Mouse (Mus musculus) MEL (cell line): ENCODE results near the gene Dtl. TPM values are rescaled to one million over a fixed set of nuclear protein-coding genes. Genes with fewer than 3 reads are reported as not detected.

ENCODE experiments used
- DNase-seq: peaks from one replicate; pipeline ENCODE4 v3.0.0; 2011; ENCODE audit warnings: low read depth, low spot score
- H3K27ac ChIP-seq: 2 replicates; pipeline ENCODE4 v1.5.1; 2012; ENCODE audit warnings: low read depth, mild to moderate bottlenecking, control low read depth, low read length, moderate library complexity; ENCODE audit not compliant: control insufficient read depth
- H3K27me3 ChIP-seq, 2 experiments: fragments of 150-350 bp in 1 of 2; sonication (generic) in 1 of 2; 2 replicates each; pipeline ENCODE4 v1.6.1; 2012; ENCODE audit warnings: low read length in 2 of 2, mild to moderate bottlenecking in 2 of 2, improper control_type of control experiment in 1 of 2, moderate library complexity in 1 of 2; ENCODE audit not compliant: insufficient read depth in 2 of 2, control insufficient read depth in 1 of 2
- H3K36me3 ChIP-seq, 2 experiments: 2 replicates each; pipeline ENCODE4 v1.6.1; 2012 to 2014; ENCODE audit warnings: low read length in 2 of 2, improper control_type of control experiment in 1 of 2, inconsistent platforms in 1 of 2, mild to moderate bottlenecking in 1 of 2; ENCODE audit not compliant: insufficient read depth in 2 of 2, control insufficient read depth in 1 of 2
- H3K4me1 ChIP-seq, 2 experiments: fragments of 150-350 bp in 1 of 2; sonication (generic) in 1 of 2; 2 replicates each; pipeline ENCODE4 v1.6.1; 2012; ENCODE audit warnings: low read length in 2 of 2, improper control_type of control experiment in 1 of 2, mild to moderate bottlenecking in 1 of 2; ENCODE audit not compliant: insufficient read depth in 2 of 2, control insufficient read depth in 1 of 2
- H3K4me3 ChIP-seq, 2 experiments: fragments of 150-350 bp in 1 of 2; sonication (generic) in 1 of 2; 2 replicates each; pipeline ENCODE4 v1.5.1; 2012; ENCODE audit warnings: low read depth in 2 of 2, low read length in 2 of 2, mild to moderate bottlenecking in 2 of 2, moderate library complexity in 2 of 2, control low read depth in 1 of 2, improper control_type of control experiment in 1 of 2; ENCODE audit not compliant: control insufficient read depth in 1 of 2, insufficient read depth in 1 of 2
- H3K79me2 ChIP-seq: 2 replicates; pipeline ENCODE4 v1.6.1; 2012; ENCODE audit warnings: mild to moderate bottlenecking, low read length, moderate library complexity; ENCODE audit not compliant: control insufficient read depth, poor library complexity, insufficient read depth
- H3K9ac ChIP-seq: 2 replicates; pipeline ENCODE4 v1.6.1; 2012; ENCODE audit warnings: low read depth, mild to moderate bottlenecking, control low read depth, low read length, moderate library complexity; ENCODE audit not compliant: control insufficient read depth, poor library complexity, severe bottlenecking
- H3K9me3 ChIP-seq: fragments of 150-350 bp; sonication (generic); replicated peaks from 2 replicates; pipeline ENCODE4 v1.6.1; 2012; ENCODE audit warnings: mild to moderate bottlenecking, low read length, improper control_type of control experiment, moderate library complexity; ENCODE audit not compliant: insufficient read depth
- CHD1 ChIP-seq: IDR thresholded peaks from 2 replicates; pipeline ENCODE4 v1.6.1; 2012; ENCODE audit warnings: low read depth, mild to moderate bottlenecking, inconsistent platforms, low read length, improper control_type of control experiment
- E2F4 ChIP-seq: IDR thresholded peaks from 2 replicates; pipeline ENCODE4 v1.6.1; 2011; ENCODE audit warnings: low read depth, low read length, improper control_type of control experiment, borderline replicate concordance
- EP300 ChIP-seq, 2 experiments: IDR thresholded peaks; 2 replicates each; pipeline ENCODE4 v1.6.1; 2011; ENCODE audit warnings: improper control_type of control experiment in 2 of 2, low read length in 2 of 2, low read depth in 1 of 2, mild to moderate bottlenecking in 1 of 2
- ETS1 ChIP-seq: IDR thresholded peaks from 2 replicates; pipeline ENCODE4 v1.6.1; 2012; ENCODE audit warnings: low read depth, mild to moderate bottlenecking, inconsistent platforms, low read length, improper control_type of control experiment, moderate library complexity
- GABPA ChIP-seq: IDR thresholded peaks from 2 replicates; pipeline ENCODE4 v1.6.1; 2012; ENCODE audit warnings: low read depth, mild to moderate bottlenecking, inconsistent platforms, low read length, improper control_type of control experiment, moderate library complexity
- MAFK ChIP-seq: IDR thresholded peaks from 2 replicates; pipeline ENCODE4 v1.6.1; 2011; ENCODE audit warnings: low read depth, mild to moderate bottlenecking, low read length, improper control_type of control experiment, borderline replicate concordance
- MAZ ChIP-seq: IDR thresholded peaks from 2 replicates; pipeline ENCODE4 v1.6.1; 2012; ENCODE audit warnings: low read depth, mild to moderate bottlenecking, inconsistent platforms, low read length, improper control_type of control experiment
- MEF2A ChIP-seq: IDR thresholded peaks from 2 replicates; pipeline ENCODE4 v1.6.1; 2014; ENCODE audit warnings: low read depth, mild to moderate bottlenecking, inconsistent platforms, low read length, improper control_type of control experiment; ENCODE audit not compliant: poor library complexity, insufficient replicate concordance, severe bottlenecking; ENCODE audit errors: extremely low read depth
- NELFE ChIP-seq: IDR thresholded peaks from 2 replicates; pipeline ENCODE4 v1.6.1; 2011; ENCODE audit warnings: low read depth, low read length, improper control_type of control experiment
- POLR2AphosphoS2 ChIP-seq: IDR thresholded peaks from 2 replicates; pipeline ENCODE4 v1.6.1; 2011; ENCODE audit warnings: low read length, improper control_type of control experiment
- POLR2AphosphoS5 ChIP-seq: IDR thresholded peaks from 2 replicates; pipeline ENCODE4 v1.6.1; 2012; ENCODE audit warnings: low read depth, borderline replicate concordance, mild to moderate bottlenecking, inconsistent platforms, low read length, moderate library complexity, mixed read lengths
- RAD21 ChIP-seq: IDR thresholded peaks from 2 replicates; pipeline ENCODE4 v1.6.1; 2011; ENCODE audit warnings: mild to moderate bottlenecking, low read depth, low read length, improper control_type of control experiment
- SIN3A ChIP-seq: IDR thresholded peaks from 2 replicates; pipeline ENCODE4 v1.6.1; 2012; ENCODE audit warnings: low read length, improper control_type of control experiment, inconsistent platforms
- TAL1 ChIP-seq: IDR thresholded peaks from 2 replicates; pipeline ENCODE4 v1.6.1; 2012; ENCODE audit warnings: mild to moderate bottlenecking, inconsistent platforms, low read length, moderate library complexity, mixed read lengths
- USF1 ChIP-seq: IDR thresholded peaks from 2 replicates; pipeline ENCODE4 v1.6.1; 2014; ENCODE audit warnings: low read depth, mild to moderate bottlenecking, inconsistent platforms, low read length, improper control_type of control experiment, moderate library complexity
- ZC3H11A ChIP-seq: IDR thresholded peaks from 2 replicates; pipeline ENCODE4 v1.6.1; 2012; ENCODE audit warnings: low read depth, mild to moderate bottlenecking, inconsistent platforms, low read length, improper control_type of control experiment
- ZMIZ1 ChIP-seq: IDR thresholded peaks from 2 replicates; pipeline ENCODE4 v1.6.1; 2012; ENCODE audit warnings: low read depth, mild to moderate bottlenecking, inconsistent platforms, low read length, improper control_type of control experiment, moderate library complexity
- polyA plus RNA-seq, 2 experiments: library from polyadenylated mRNA; stranded (reverse) in 1 of 2; unstranded in 1 of 2; fragments of >175 nt in 1 of 2; fragments of >200 nt in 1 of 2; gene quantifications; 2 replicates each; pipeline versions ENCODE4 v1.2.1 to v1.2.4; 2012; ENCODE audit warnings: low replicate concordance in 2 of 2, low read depth in 1 of 2; ENCODE audit not compliant: insufficient read length in 2 of 2, insufficient read depth in 1 of 2, missing spikeins in 1 of 2
- total RNA-seq: library from RNA; depleted of rRNA; stranded (reverse); fragments of 300-350 nt; gene quantifications from 2 replicates; pipeline ENCODE4 v1.2.3, GENCODE M21; 2012

Dtl gene
- total and polyA plus RNA-seq, 3 experiments: 42.3 to 64.6 (median 53.5) TPM

DNA sequence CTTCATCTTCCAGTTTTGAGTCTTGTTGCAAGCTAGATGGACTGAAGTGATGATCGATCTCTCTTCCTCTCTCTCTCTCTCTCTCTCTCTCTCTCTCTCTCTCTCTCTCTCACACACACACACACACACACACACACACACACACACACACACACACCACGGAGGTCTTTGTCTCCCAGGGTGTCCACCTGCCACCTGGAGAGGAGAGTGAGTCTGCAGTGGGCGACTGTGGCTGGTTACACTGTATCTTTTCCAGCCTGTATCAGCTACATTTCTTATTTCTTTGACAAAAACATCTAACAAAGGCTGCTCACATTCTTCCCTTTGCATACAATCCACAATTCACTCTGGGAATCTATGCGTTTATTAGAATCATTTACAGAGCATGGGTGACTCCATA is 56.4 kb downstream of the Dtl start:
- TF ChIP-seq ETS1 (no peak), CHD1 (no peak), MAZ (no peak), SIN3A (no peak), E2F4 (no peak), ZMIZ1 (no peak), EP300 (IDR thresholded peaks at IDR 0.05; ENCODE audit: low read depth in 1 of 2, low read length in 2 of 2) (no peak), USF1 (no peak), ZC3H11A (no peak), MAFK (no peak), NELFE (no peak), POLR2AphosphoS2 (no peak), RAD21 (no peak), MEF2A (no peak), TAL1 (no peak), GABPA (no peak)
- Histone ChIP-seq H3K36me3 (peaks cover 0 to 3% of the 10 kb centered on the region in 2 experiments; a peak in 1 of 4 replicates), H3K4me1 (peaks cover 0 to 7% of the 10 kb centered on the region in 2 experiments; a peak in 2 of 4 replicates), H3K27me3 (no peaks in the 10 kb centered on the region), H3K27ac (no peak overlapping the region), H3K4me3 (no peak overlapping the region), H3K79me2 (no peaks in the 10 kb centered on the region), H3K9ac (no peak overlapping the region), H3K9me3 (no peaks in the 10 kb centered on the region)
- no peak for DNase-seq

DNA sequence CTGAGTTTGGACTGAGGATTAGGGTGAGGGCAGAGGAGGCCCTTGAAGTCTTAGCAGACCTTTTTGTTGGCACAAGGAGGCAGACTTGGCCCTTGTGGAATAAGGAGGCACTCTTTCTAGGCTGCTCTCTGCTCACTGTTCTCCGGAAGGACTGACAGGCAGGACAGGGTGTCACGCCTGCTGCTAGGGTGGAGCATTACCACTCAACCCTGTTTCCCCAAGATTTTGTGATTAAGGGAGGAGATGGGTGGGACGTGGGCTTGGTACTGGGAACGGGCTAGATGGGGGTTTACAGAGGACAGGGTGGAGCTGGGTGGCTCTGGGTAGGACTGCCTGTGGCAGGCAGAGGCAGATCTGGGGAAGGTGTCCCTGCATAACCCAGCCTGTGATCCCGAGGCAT is 57.4 kb downstream of the Dtl start:
- Histone ChIP-seq H3K79me2 (no peaks in the 10 kb centered on the region), H3K9me3 (no peaks in the 10 kb centered on the region), H3K36me3 (peaks cover 0 to 3% of the 10 kb centered on the region in 2 experiments; a peak in 1 of 4 replicates), H3K4me3 (no peak overlapping the region), H3K4me1 (peaks cover 0 to 7% of the 10 kb centered on the region in 2 experiments; a peak in 2 of 4 replicates), H3K27me3 (no peaks in the 10 kb centered on the region), H3K9ac (no peak overlapping the region), H3K27ac (no peak overlapping the region)
- no peak for TF ChIP-seq POLR2AphosphoS5
- no peak for DNase-seq
